Mouse (Mus musculus) midbrain, embryonic 10.5 days (tissue): ENCODE results near the gene Dcst1. TPM values are rescaled to one million over a fixed set of nuclear protein-coding genes. Genes with fewer than 3 reads are reported as not detected.

Experiments
- DNase-seq: peaks from one replicate; pipeline ENCODE4 v3.0.0-alpha.2; 2017; ENCODE audit warnings: low spot score
- H3K27ac ChIP-seq: fragments of 300-500 bp; sonication (generic); replicated peaks from 2 replicates; pipeline ENCODE4 v1.5.1; 2016; ENCODE audit warnings: mild to moderate bottlenecking
- H3K27me3 ChIP-seq: fragments of 300-500 bp; sonication (generic); 2 replicates; pipeline ENCODE4 v1.6.1; 2016; ENCODE audit warnings: low read depth, mild to moderate bottlenecking; ENCODE audit not compliant: poor library complexity, severe bottlenecking
- H3K36me3 ChIP-seq: fragments of 300-500 bp; sonication (generic); 2 replicates; pipeline ENCODE4 v1.6.1; 2016; ENCODE audit warnings: mild to moderate bottlenecking, moderate library complexity
- H3K4me1 ChIP-seq: fragments of 300-500 bp; sonication (generic); 2 replicates; pipeline ENCODE4 v1.6.1; 2016
- H3K4me3 ChIP-seq: fragments of 300-500 bp; sonication (generic); 2 replicates; pipeline ENCODE4 v1.5.1; 2016; ENCODE audit warnings: mild to moderate bottlenecking, moderate library complexity
- H3K9me3 ChIP-seq: fragments of 300-500 bp; sonication (generic); replicated peaks from 2 replicates; pipeline ENCODE4 v1.6.1; 2016; ENCODE audit warnings: mild to moderate bottlenecking
- WGBS: fragments of 180-500 bp; shearing (Covaris S2); methylation state at CpG from one replicate; pipeline ENCODE4 v1.1.7; 2016; 5-methylcytosine and 5-hydroxymethylcytosine counted together
- polyA plus RNA-seq: library from polyadenylated mRNA; unstranded; fragments of >200 nt; fragmentation: Nextera tagmentation; extraction: Ambion mirVana; gene quantifications from 2 replicates; pipeline ENCODE4 v1.2.1, GENCODE M21; 2016

The Dcst1 gene
- polyA plus RNA-seq, 1 experiment from 2014 or later: 0.11 TPM

DNA sequence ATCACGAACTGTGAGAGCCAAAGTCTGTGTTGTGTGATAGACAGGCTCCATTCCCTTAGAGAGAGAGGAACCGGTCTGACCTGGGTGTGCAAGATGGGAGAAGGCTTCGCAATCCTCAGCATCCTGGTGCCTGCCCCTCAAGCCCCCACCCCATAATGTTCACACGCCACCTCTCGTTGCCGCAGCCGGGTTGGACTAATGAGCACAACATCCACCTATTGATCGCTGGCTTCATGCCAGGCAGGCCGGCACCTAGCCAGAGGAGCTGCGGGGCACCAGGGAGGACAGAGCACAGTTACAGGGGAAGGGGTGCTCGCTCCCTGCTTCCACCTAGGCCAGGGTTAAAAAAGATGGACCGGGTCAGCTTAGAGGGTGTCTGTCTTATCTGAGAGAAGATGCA, 32.6 kb downstream of the Dcst1 start:
- DNase-seq: no peak
- WGBS: 47% methylated on average over 12 of the region's 12 CpGs
- Histone ChIP-seq H3K27me3 (peaks cover 81% of the 10 kb centered on the region), H3K4me3 (peak overlapping the region; percentile 5; the same call in 1 of the 2 replicates), H3K27ac (peak overlapping the region; percentile 14; the same call in 1 of the 2 replicates), H3K4me1 (peaks cover 79% of the 10 kb centered on the region), H3K36me3 (peaks cover 26% of the 10 kb centered on the region), H3K9me3 (no peaks in the 10 kb centered on the region)

- no peak for DNase-seq
- Histone ChIP-seq H3K9me3 (no peaks in the 10 kb centered on the region), H3K4me1 (peaks cover 79% of the 10 kb centered on the region), H3K4me3 (no peak overlapping the region), H3K36me3 (peaks cover 26% of the 10 kb centered on the region), H3K27ac (no peak overlapping the region), H3K27me3 (peaks cover 86% of the 10 kb centered on the region)
- 31% methylated on average over 10 of the region's 10 CpGs for WGBS
Measured at GRCm38 (mm10) chr3:89332013-89332412, 33.0 kb downstream of the Dcst1 start.

DNA sequence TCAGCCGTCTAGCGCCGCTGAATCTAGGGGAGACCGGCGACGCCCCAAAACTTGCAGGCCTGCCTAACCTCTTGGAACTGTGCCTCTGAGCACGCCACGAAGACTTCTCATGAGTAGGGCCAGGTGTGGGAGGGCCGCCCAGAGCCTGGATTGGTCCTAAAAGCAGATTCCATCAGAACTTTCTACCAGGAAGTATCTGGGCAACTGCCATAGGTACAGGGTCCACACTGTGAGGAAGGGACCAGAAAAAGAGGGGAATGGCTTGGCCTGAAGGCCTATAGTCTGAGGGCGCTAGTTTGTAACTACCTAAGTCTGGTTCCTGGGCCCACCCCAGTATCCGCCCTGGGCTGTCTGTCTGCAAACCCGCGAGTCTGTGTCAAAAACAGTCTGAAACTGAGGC, 33.5 kb downstream of the Dcst1 start:
- WGBS: 68% methylated on average over 13 of the region's 13 CpGs

DNA sequence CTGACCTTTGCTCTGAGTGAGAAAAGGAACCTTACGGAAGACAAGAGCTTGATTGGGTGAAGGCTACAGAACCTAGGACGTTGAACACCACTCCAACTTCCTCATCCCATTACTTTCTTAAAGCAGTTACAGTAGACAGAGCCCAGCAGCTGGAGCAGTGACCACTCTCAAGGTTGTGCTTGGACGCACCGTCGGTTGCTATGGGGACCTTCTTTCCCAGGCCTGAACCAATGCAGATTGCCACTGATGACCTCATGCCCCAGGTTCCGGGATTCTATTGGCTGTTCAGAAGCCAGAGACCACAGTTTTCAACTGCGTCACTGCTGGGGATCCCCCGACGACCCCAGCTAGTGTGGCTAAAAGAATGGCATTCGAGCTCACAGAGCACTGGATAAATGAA, 34.1 kb downstream of the Dcst1 start:
- peaks cover 71% of the 10 kb centered on the region for H3K4me1 ChIP-seq
- 18% methylated on average over 10 of the region's 10 CpGs for WGBS
- H3K9me3 ChIP-seq: no peaks in the 10 kb centered on the region
- H3K27ac ChIP-seq: no peak overlapping the region
- peak; percentile 63 for DNase-seq
- no peak overlapping the region for H3K4me3 ChIP-seq
- peaks cover 26% of the 10 kb centered on the region for H3K36me3 ChIP-seq
- peaks cover 96% of the 10 kb centered on the region for H3K27me3 ChIP-seq

More for the DNA sequence above, 33.5 kb downstream of the Dcst1 start:
- H3K27me3 ChIP-seq: peaks cover 90% of the 10 kb centered on the region
- no peak for DNase-seq
- H3K9me3 ChIP-seq: no peaks in the 10 kb centered on the region
- H3K4me3 ChIP-seq: no peak overlapping the region
- H3K27ac ChIP-seq: no peak overlapping the region; the same call in 1 of the 2 replicates
- H3K36me3 ChIP-seq: peaks cover 26% of the 10 kb centered on the region
- H3K4me1 ChIP-seq: peaks cover 77% of the 10 kb centered on the region

DNA sequence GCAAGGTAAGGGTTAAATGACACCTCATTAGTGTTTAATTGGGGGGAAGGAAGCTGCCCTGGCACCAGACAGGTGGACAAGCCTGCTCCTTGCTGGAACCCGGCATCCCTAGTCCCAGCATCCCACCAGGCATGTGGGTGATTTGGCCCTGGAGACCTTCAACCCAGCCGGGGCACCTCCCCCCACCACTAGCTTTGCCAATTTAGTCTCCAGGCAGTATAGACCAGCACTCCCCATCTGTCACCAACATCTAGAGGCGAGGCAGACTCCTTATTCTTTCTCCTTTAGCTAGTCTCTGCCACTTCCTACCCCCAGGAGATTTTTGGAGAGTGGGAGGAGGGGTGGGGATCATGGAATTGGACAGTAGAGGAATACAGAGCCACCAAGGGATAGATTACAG, 34.7 kb downstream of the Dcst1 start:
- H3K4me1 ChIP-seq: peaks cover 65% of the 10 kb centered on the region
- DNase-seq: no peak

DNA sequence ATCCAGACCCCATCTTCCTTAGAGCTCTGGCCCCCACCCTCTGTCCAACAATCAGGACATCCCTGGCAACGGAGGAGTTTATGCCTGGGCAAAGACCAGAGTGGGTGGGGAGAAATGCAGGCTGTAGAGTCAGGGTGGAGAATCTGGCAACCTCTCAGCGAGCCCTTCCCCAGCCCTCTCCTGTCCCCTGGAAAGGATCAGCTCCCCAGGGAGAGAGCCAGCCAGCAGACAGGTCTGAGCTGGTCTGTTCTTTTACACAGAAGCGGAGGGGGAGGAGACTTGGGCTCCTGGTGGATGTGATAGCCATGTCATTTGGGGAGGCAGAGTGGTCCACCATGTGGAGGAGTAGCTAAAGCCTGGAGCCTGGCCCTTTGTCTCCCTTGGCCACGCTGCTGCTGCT, 36.4 kb downstream of the Dcst1 start:
- 0 out of 2 replicates have a peak overlapping the region, but pooled peaks have one; percentile 10 for H3K27ac ChIP-seq

More for the DNA sequence above, 34.7 kb downstream of the Dcst1 start:
- no peak overlapping the region for H3K4me3 ChIP-seq
- H3K36me3 ChIP-seq: peaks cover 25% of the 10 kb centered on the region
- H3K27ac ChIP-seq: no peak overlapping the region
- H3K9me3 ChIP-seq: no peaks in the 10 kb centered on the region
- WGBS: 74% methylated on average over 3 of the region's 3 CpGs
- peaks cover 96% of the 10 kb centered on the region for H3K27me3 ChIP-seq

GRCm38 (mm10) chr3:89327371-89327870, 37.6 kb downstream of the Dcst1 start:
- Histone ChIP-seq H3K27ac (0 out of 2 replicates have a peak overlapping the region, but pooled peaks have one; percentile 13), H3K9me3 (no peaks in the 10 kb centered on the region), H3K27me3 (peaks cover 95% of the 10 kb centered on the region), H3K4me1 (peaks cover 52% of the 10 kb centered on the region), H3K36me3 (no peaks in the 10 kb centered on the region), H3K4me3 (no peak overlapping the region)
- 57% methylated on average over 9 of the region's 9 CpGs for WGBS
- DNase-seq: no peak

More for the DNA sequence above, 36.4 kb downstream of the Dcst1 start:
- Histone ChIP-seq H3K4me1 (peaks cover 53% of the 10 kb centered on the region), H3K9me3 (no peaks in the 10 kb centered on the region), H3K4me3 (no peak overlapping the region), H3K36me3 (peaks cover 8% of the 10 kb centered on the region), H3K27me3 (peaks cover 95% of the 10 kb centered on the region)
- DNase-seq: no peak
- 15% methylated on average over 4 of the region's 4 CpGs for WGBS

DNA sequence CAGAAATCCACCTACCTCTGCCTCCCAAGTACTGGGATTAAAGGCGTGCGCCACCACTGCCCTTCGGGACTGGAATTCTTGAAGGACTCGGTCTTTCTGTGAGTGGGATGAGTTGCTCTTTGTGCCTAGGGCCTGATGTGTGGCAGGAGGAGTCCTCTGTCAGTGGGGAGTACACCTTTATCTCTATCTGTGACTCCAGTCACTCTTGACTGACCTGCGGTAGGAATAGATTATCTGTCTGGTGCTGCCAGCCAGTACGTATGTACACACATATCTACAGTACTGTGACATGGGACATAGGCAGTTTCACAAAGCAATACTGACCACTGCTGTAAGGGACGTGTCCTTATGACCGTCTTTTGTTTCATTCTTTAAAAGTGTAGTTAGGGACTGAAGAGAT, 39.2 kb downstream of the Dcst1 start:
- WGBS: 92% methylated on average over 8 of the region's 8 CpGs
- Histone ChIP-seq H3K4me3 (no peak overlapping the region), H3K9me3 (no peaks in the 10 kb centered on the region), H3K27me3 (peaks cover 98% of the 10 kb centered on the region), H3K27ac (no peak overlapping the region), H3K36me3 (no peaks in the 10 kb centered on the region), H3K4me1 (peaks cover 52% of the 10 kb centered on the region)
- DNase-seq: no peak

- 1% methylated on average over 50 of the region's 53 CpGs for WGBS
Measured at GRCm38 (mm10) chr3:89322514-89323165, 42.4 kb downstream of the Dcst1 start, which contains the start of gene Efna3. Gene Efna3 (minus strand): TSS chr3:89322965.

GRCm38 (mm10) chr3:89322131-89322500, 42.9 kb downstream of the Dcst1 start:
- Histone ChIP-seq H3K4me3 (peak overlapping the region; percentile 66), H3K27ac (peak overlapping the region; percentile 81), H3K27me3 (peaks cover 99% of the 10 kb centered on the region), H3K4me1 (peaks cover 58% of the 10 kb centered on the region), H3K9me3 (no peaks in the 10 kb centered on the region), H3K36me3 (no peaks in the 10 kb centered on the region)
- no peak for DNase-seq
- under 1% methylated on average over 14 of the region's 14 CpGs for WGBS

More at GRCm38 (mm10) chr3:89322514-89323165, 42.4 kb downstream of the Dcst1 start, which contains the start of gene Efna3:
- H3K27me3 ChIP-seq: peaks cover 99% of the 10 kb centered on the region
- peak within 1 kb of the TSS; percentile 66 for H3K4me3 ChIP-seq
- H3K27ac ChIP-seq: peak within 1 kb of the TSS; percentile 81
- no peaks in the 10 kb centered on the region for H3K36me3 ChIP-seq
- peak; percentile 79 for DNase-seq
- H3K4me1 ChIP-seq: peaks cover 59% of the 10 kb centered on the region
- no peaks in the 10 kb centered on the region for H3K9me3 ChIP-seq

DNA sequence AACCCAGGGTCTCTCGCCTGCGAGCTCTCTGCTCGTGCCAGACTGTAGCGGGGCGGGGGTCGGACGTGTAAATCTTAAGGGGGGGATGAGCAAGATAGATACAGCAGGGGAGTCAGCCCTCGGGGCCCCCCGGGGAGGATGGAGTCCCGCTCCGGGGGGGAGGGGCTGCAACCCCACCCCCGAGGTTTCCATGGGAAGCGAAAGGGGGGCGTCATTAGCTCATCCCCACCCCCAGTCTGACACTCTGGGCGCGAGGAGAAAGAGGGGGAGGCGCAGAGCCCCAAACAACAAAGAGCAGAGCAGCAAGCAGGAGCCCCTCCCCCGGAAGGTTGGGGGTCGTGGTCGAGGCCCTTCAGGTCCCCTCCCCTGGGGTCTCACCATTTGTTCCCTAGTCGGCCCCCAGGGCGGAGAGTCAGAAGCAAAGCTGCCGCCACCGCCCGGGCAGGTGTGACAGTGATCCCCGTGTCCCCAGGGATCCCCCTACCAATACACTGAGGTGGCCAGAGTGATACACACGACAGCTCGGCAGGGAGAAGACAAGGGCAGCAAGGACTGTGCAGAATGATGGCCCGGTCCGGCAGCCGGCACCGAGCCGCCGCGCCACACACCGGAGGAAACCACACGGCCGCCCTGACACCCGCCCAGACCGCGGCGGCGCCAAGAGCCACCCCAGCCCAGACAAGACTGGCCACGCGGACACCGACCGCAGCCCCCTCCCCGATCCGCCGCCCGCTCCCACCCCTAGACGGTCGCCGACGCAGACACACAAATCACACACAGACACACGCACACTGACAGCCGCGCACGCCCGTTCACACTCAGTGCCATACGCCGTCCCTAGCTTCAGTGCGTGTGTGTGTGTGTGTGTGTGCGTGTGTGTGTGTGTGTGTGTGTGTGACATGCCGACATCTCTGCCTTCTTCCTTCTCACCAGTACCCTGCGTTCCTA, 43.6 kb downstream of the Dcst1 start:
- H3K4me3 ChIP-seq: peak overlapping the region; percentile 66
- H3K36me3 ChIP-seq: no peaks in the 10 kb centered on the region
- H3K27me3 ChIP-seq: peaks cover 99% of the 10 kb centered on the region
- H3K27ac ChIP-seq: peak overlapping the region; percentile 81
- DNase-seq: peak; percentile 56
- H3K4me1 ChIP-seq: peaks cover 61% of the 10 kb centered on the region
- H3K9me3 ChIP-seq: no peaks in the 10 kb centered on the region
- WGBS: 1% methylated on average over 66 of the region's 66 CpGs

DNA sequence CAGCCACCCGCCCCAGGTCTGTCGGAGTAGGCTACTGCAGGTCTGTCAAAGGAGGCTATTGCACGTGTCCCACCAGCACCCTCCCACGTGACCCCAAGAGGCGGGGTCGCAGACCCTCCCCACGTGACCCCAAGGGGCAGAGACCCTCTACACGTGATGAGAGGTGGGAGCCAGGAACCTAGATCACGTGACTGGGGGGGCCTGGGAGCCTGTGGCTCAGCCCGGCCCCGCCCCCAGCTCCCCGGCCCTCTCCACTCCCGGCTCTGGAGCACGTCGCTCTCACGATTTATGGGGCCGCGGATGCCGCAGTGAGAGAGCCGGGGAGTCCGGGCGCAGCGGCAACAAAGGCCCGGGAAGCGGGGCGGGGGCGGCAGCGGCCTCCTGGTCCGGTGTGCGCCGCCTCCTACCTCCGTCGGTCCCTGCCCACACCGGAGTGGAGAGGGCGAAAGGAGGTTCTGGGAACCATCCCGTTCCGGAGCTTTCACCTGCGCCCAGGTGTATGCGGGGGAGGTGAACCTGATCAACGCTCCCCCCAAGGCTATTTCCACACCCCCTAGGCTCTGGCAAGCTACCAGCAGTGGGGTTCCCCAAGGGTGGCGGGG, 44.4 kb downstream of the Dcst1 start:
- Histone ChIP-seq H3K4me3 (peak overlapping the region; percentile 66), H3K4me1 (peaks cover 69% of the 10 kb centered on the region), H3K36me3 (no peaks in the 10 kb centered on the region), H3K9me3 (no peaks in the 10 kb centered on the region), H3K27ac (peak overlapping the region; percentile 81), H3K27me3 (peaks cover 99% of the 10 kb centered on the region)
- DNase-seq: peak; percentile 73
- WGBS: 1% methylated on average over 41 of the region's 41 CpGs
